Mouse (Mus musculus) embryonic stem cell, embryonic (primary cell): ENCODE measurements at regions not wholly inside any gene's neighbourhood (a gene's known extent, or its start where the extent isn't known, plus 50 kb on each side); places are given as distances from the start of the nearest gene placed in this dataset.
"Not testable (repeated sequence)": the region's sequence is repeated elsewhere in the genome, so short reads cannot be mapped to it uniquely, and the experiment has no call there.

Experiments
- CTCF ChIA-PET, 4 experiments: fragments of 300-600 bp in 2 of 4; fragments of 350-600 bp in 2 of 4; sonication (Branson Sonifier 250); formaldehyde crosslinking; loops; one replicate each; lab custom pipeline; 2022; ENCODE audit warnings: inconsistent platforms in 2 of 4; lab: Charles Lee
- POLR2A ChIA-PET, 4 experiments: fragments of 300-600 bp in 2 of 4; fragments of 350-600 bp in 2 of 4; sonication (Branson Sonifier 250); formaldehyde crosslinking; loops; one replicate each; lab custom pipeline; 2022; ENCODE audit warnings: antibody characterized with exemption in 4 of 4, inconsistent platforms in 1 of 4; lab: Charles Lee

GRCm38 (mm10) chr2:94849097-94849496, 411.2 kb upstream of the Api5 start:
- POLR2A ChIA-PET, CTCF ChIA-PET: not testable (repeated sequence)

GRCm38 (mm10) chr2:94846394-94846793, 408.5 kb upstream of the Api5 start:
- POLR2A ChIA-PET: interaction anchor here in 2 of 4 experiments (0.6 to 0.8 kb wide), 2 partner anchors 29 to 1244 kb away, joined by 3 to 10 read pairs; no protein-coding TSS in a partner anchor

More at GRCm38 (mm10) chr2:94846394-94846793, 408.5 kb upstream of the Api5 start:
- CTCF ChIA-PET: no interaction called here
